Mouse (Mus musculus) heart, embryonic 15.5 days (tissue): ENCODE measurements around the gene Rabepk. TPM values are rescaled to one million over a fixed set of nuclear protein-coding genes. Genes with fewer than 3 reads are reported as not detected.

Experiments
- ATAC-seq: fragments of 200-750 bp; cut with Nextera tagmentation; replicated peaks from 2 replicates; pipeline ENCODE4 v1.8.0; 2017; ENCODE audit warnings: low read depth, moderate TSS enrichment; ENCODE audit not compliant: insufficient number of reproducible peaks, insufficient read depth, low FRiP score
- H3K27ac ChIP-seq: fragments of 300-500 bp; sonication (generic); 2 replicates; pipeline ENCODE4 v1.5.1; 2015; ENCODE audit warnings: mild to moderate bottlenecking, inconsistent platforms
- H3K27me3 ChIP-seq: fragments of 300-500 bp; sonication (generic); 2 replicates; pipeline ENCODE4 v1.6.1; 2015; ENCODE audit warnings: inconsistent platforms
- H3K36me3 ChIP-seq: fragments of 300-500 bp; sonication (generic); 2 replicates; pipeline ENCODE4 v1.6.1; 2015; ENCODE audit warnings: mild to moderate bottlenecking, inconsistent platforms
- H3K4me1 ChIP-seq: fragments of 300-500 bp; sonication (generic); replicated peaks from 2 replicates; pipeline ENCODE4 v1.6.1; 2015; ENCODE audit warnings: inconsistent platforms
- H3K4me2 ChIP-seq: fragments of 300-500 bp; sonication (generic); 2 replicates; pipeline ENCODE4 v1.6.1; 2015; ENCODE audit warnings: inconsistent platforms, mild to moderate bottlenecking, moderate library complexity
- H3K4me3 ChIP-seq: fragments of 300-500 bp; sonication (generic); 2 replicates; pipeline ENCODE4 v1.5.1; 2015; ENCODE audit warnings: mild to moderate bottlenecking, inconsistent platforms
- H3K9ac ChIP-seq: fragments of 300-500 bp; sonication (generic); 2 replicates; pipeline ENCODE4 v1.6.1; 2015; ENCODE audit warnings: mild to moderate bottlenecking, inconsistent platforms
- H3K9me3 ChIP-seq: fragments of 300-500 bp; sonication (generic); replicated peaks from 2 replicates; pipeline ENCODE4 v1.6.1; 2016; ENCODE audit warnings: inconsistent platforms
- WGBS: fragments of 180-500 bp; shearing (Covaris S2); methylation state at CpG from one replicate; pipeline ENCODE4 v1.1.7; 2015; ENCODE audit warnings: mixed read lengths; 5-methylcytosine and 5-hydroxymethylcytosine counted together
- polyA plus RNA-seq: library from polyadenylated mRNA; unstranded; fragments of >200 nt; fragmentation: Nextera tagmentation; extraction: Ambion mirVana; gene quantifications from 2 replicates; pipeline ENCODE4 v1.2.1, GENCODE M21; 2015

Gene Rabepk
- polyA plus RNA-seq, 1 experiment from 2014 or later: 22.2 TPM

DNA sequence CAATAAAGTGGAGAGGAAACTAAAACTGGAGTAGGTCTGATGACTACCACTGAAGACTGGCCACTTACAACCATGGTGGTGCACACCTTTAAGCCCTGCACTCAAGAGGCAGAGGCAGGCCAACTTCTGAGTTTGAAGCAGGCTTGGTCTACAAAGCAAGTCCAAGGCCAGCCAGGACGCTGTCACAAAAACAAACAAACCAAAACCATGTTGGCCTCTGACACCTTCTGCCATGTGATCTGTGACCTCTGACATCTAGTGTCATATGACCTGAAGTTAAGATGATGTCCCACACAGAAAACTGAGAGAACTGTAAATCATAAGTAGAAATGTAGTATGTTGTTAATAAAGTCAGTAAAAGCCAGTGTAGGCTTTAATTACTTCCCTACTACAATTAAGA lies 61.8 kb downstream of the Rabepk start:
- Histone ChIP-seq H3K4me1 (peaks cover 14% of the 10 kb centered on the region), H3K9me3 (no peaks in the 10 kb centered on the region), H3K9ac (no peak overlapping the region), H3K4me2 (no peak overlapping the region), H3K4me3 (no peak overlapping the region), H3K36me3 (no peaks in the 10 kb centered on the region), H3K27ac (no peak overlapping the region), H3K27me3 (no peaks in the 10 kb centered on the region)
- 63% methylated on average over 1 of the region's 1 CpGs for WGBS
- no peak for ATAC-seq

GRCm38 (mm10) chr2:34736626-34737025 lies 63.1 kb downstream of the Rabepk start:
- no peak overlapping the region for H3K9ac ChIP-seq
- no peak for ATAC-seq
- no peak overlapping the region for H3K27ac ChIP-seq
- no peaks in the 10 kb centered on the region for H3K27me3 ChIP-seq
- H3K4me3 ChIP-seq: no peak overlapping the region
- H3K4me2 ChIP-seq: no peak overlapping the region
- H3K9me3 ChIP-seq: no peaks in the 10 kb centered on the region
- 84% methylated on average over 1 of the region's 1 CpGs for WGBS
- peaks cover 8% of the 10 kb centered on the region; the same call in 1 of the 2 replicates for H3K4me1 ChIP-seq
- H3K36me3 ChIP-seq: no peaks in the 10 kb centered on the region

Other genes starting within 250 kb of the Rabepk start
- gene Gapvd1, start 44.7 kb downstream of the Rabepk start, polyA plus RNA-seq: 60.7 and 66.0 TPM in 2 replicates
- 633 and 641 TPM in 2 replicates for gene Hspa5, start 27.9 kb downstream of the Rabepk start, polyA plus RNA-seq
- gene Fbxw2, start 26.4 kb upstream of the Rabepk start, polyA plus RNA-seq: 57.5 and 65.2 TPM in 2 replicates
- not detected in 2 replicates for gene Gm34653, start 33.1 kb upstream of the Rabepk start, polyA plus RNA-seq
- 0.14 and 0.16 TPM in 2 replicates for gene Cutal, start 74.5 kb upstream of the Rabepk start, polyA plus RNA-seq
- 45.4 and 52.0 TPM in 2 replicates for gene Psmd5, start 75.1 kb upstream of the Rabepk start, polyA plus RNA-seq
- gene Phf19, start 114.1 kb upstream of the Rabepk start, polyA plus RNA-seq: 1.9 and 3.3 TPM in 2 replicates
- gene Traf1, start 161.9 kb upstream of the Rabepk start, polyA plus RNA-seq: 1.4 and 4.3 TPM in 2 replicates